10 mouse cellular contexts compared by ENCODE assay signal in the genomic region with DNA sequence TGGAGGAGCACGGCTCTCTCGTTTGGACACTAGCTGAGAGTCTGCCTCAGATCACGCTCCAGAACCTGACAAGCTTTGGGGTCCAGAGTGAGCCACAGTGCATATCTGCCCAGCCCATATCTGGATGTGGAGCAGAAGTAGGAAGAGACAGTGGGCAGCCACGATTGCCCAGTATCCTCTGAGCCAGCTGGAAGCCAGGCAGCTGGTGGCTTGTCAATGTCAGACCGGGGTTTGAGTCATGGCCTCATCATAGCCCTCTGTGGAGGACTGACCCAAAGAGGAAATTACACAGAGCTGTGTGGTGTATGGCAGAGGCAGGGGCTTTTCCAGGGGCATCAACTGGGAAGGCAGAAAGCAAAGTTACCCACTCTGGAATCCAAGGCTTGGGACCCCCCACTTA. TPM values are rescaled to one million over a fixed set of nuclear protein-coding genes. Genes with fewer than 3 reads are reported as not detected.
DNase-seq lines count a peak whose midpoint lies in the region; ATAC-seq and TF ChIP-seq lines count a peak whose summit lies in the region.
"Had no signal": no experiment of that assay in that cellular context is flagged by ENCODE, and none has a peak within 500 bp of the region (broad histone marks: within the 10 kb centered on the region; RNA-seq: fewer than 3 reads in every experiment).

No protein-coding gene starts in this region.

- no peak for DNase-seq in heart, postnatal 0 days (ENCODE audit: low spot score)
- no peak for DNase-seq in heart, postnatal 10 days
- DNase-seq in spleen, adult 2 months (ENCODE audit: low read depth in 1 of 2, low spot score in 2 of 2): no peak
- no peak for DNase-seq in spleen, postnatal 36 days (ENCODE audit: low spot score in 2 of 2)
- no peak for DNase-seq in right cerebral cortex, adult 18-20 months
- DNase-seq: kidney, adult 11 months; layer of hippocampus, postnatal 36 days had no signal

- TF ChIP-seq EP300 in heart, postnatal 0 days (IDR thresholded peaks at IDR 0.05; ENCODE audit: low read depth): no peak

- TF ChIP-seq POLR2A in spleen, adult 2 months (IDR thresholded peaks at IDR 0.05; ENCODE audit: low read depth, low read length): no peak

- TF ChIP-seq CTCF in heart, postnatal 0 days (IDR thresholded peaks at IDR 0.05; ENCODE audit: low read depth): no peak
- no peak for TF ChIP-seq CTCF in spleen, adult 2 months (IDR thresholded peaks at IDR 0.05; ENCODE audit: extremely low read depth, insufficient read depth, insufficient read length, insufficient replicate concordance)

- H3K27ac ChIP-seq in heart, postnatal 0 days (ENCODE audit: low read depth): 0 out of 2 replicates have a peak overlapping the region, but pooled peaks have one; percentile 31
- peak overlapping the region; percentile 6; the same call in 1 of the 2 replicates for H3K27ac ChIP-seq in spleen, adult 2 months (ENCODE audit: insufficient read depth, low read length)
- H3K27ac ChIP-seq: liver, embryonic 14.5 days had no signal

- intact Hi-C loops in heart, postnatal 10 days (cut with DNase I): no loop called here

- H3K36me3 ChIP-seq in heart, postnatal 0 days (replicated peaks; ENCODE audit: control insufficient read depth, insufficient read depth, low read length): no peaks in the 10 kb centered on the region
- H3K36me3 ChIP-seq in spleen, adult 2 months (ENCODE audit: control insufficient read depth, insufficient read depth, low read length): no peaks in the 10 kb centered on the region

- 55% methylated on average over 5 of the region's 5 CpGs for WGBS in heart, postnatal 0 days
- 59% methylated on average over 5 of the region's 5 CpGs for WGBS in spleen, adult 2 months

- H3K9me3 ChIP-seq in heart, postnatal 0 days (replicated peaks; ENCODE audit: control insufficient read depth, low read length): no peaks in the 10 kb centered on the region

- no peak overlapping the region for H3K4me3 ChIP-seq in heart, postnatal 0 days (ENCODE audit: low read depth, low read length)
- H3K4me3 ChIP-seq in spleen, adult 2 months (ENCODE audit: extremely low read depth, insufficient read depth, insufficient read length): no peak overlapping the region

- no peak overlapping the region for H3K9ac ChIP-seq in heart, postnatal 0 days (replicated peaks; ENCODE audit: low read depth, low read length)
- H3K9ac ChIP-seq: liver, embryonic 14.5 days had no signal

- no peaks in the 10 kb centered on the region for H3K27me3 ChIP-seq in heart, postnatal 0 days (ENCODE audit: control insufficient read depth, insufficient read depth, low read length)
- no peaks in the 10 kb centered on the region for H3K27me3 ChIP-seq in spleen, adult 2 months (ENCODE audit: control insufficient read depth, insufficient read depth, low read length)

- ATAC-seq in heart, postnatal 0 days (ENCODE audit: insufficient read depth, low read depth): no peak
- peak; percentile 67 for ATAC-seq in granulocyte monocyte progenitor cell, adult 5-6 weeks (replicated peaks; ENCODE audit: poor library complexity, severe bottlenecking)
- no peak for ATAC-seq in cerebellum, adult (ENCODE audit: insufficient number of reproducible peaks, low FRiP score, low TSS enrichment)

- no peak overlapping the region for H3K4me2 ChIP-seq in heart, postnatal 0 days (ENCODE audit: low read depth, low read length)

- H3K4me1 ChIP-seq in heart, postnatal 0 days (ENCODE audit: control insufficient read depth, insufficient read depth): peaks cover 46% of the 10 kb centered on the region
- peaks cover 28% of the 10 kb centered on the region; the same call in 1 of the 2 replicates for H3K4me1 ChIP-seq in spleen, adult 2 months (ENCODE audit: control insufficient read depth, insufficient read depth, insufficient read length)

RNA-seq across cellular contexts. Expression of a gene that starts 25.6 kb away (rescaled TPM):
- 65.1 and 108 TPM in 2 replicates for total RNA-seq in heart, postnatal 0 days (2014; rRNA removed; ENCODE audit: low replicate concordance)
- polyA plus RNA-seq in heart, postnatal 0 days (2015; fragmentation: Nextera tagmentation; extraction: Ambion mirVana): 67.1 and 72.4 TPM in 2 replicates
- total RNA-seq in heart, postnatal 10 days (2021): 10 to 100 TPM; 45.7 to 65.3 TPM
- 287 and 388 TPM in 2 replicates for polyA plus RNA-seq in spleen, adult 2 months (2012; rRNA removed)
- 7.5 and 15.3 TPM in 2 replicates for total RNA-seq in granulocyte monocyte progenitor cell, adult 5-6 weeks (2014; fragmentation: Nextera tagmentation)
- 65.5 and 75.3 TPM in 2 replicates for total RNA-seq in granulocyte monocyte progenitor cell, adult 5-6 weeks (2017)
